Mouse (Mus musculus): ENCODE data around the gene Igf1.
A peak's percentile ranks its signal among the peaks of the same experiment; 100 is the strongest.

Gene Igf1

GRCm38 (mm10) chr10:87858013-87858806 lies at the start of gene Igf1:
TSS of gene Igf1 (plus strand) at chr10:87858265.
- DNase-seq (ENCODE audit: low spot score): peak; percentile 53

GRCm38 (mm10) chr10:87812157-87813072 lies 45.6 kb upstream of the Igf1 start:
- peak; percentile 82 for DNase-seq (ENCODE audit: low spot score)

GRCm38 (mm10) chr10:87813073-87813590 lies 44.9 kb upstream of the Igf1 start:
- DNase-seq (ENCODE audit: low spot score): no peak

GRCm38 (mm10) chr10:87816861-87817260 lies 41.2 kb upstream of the Igf1 start:
- DNase-seq (ENCODE audit: low spot score): no peak

GRCm38 (mm10) chr10:87817786-87818185 lies 40.3 kb upstream of the Igf1 start:
- no peak for DNase-seq (ENCODE audit: low spot score)

GRCm38 (mm10) chr10:87821906-87822305 lies 36.2 kb upstream of the Igf1 start:
- DNase-seq (ENCODE audit: low spot score): no peak

GRCm38 (mm10) chr10:87830012-87830411 lies 28.1 kb upstream of the Igf1 start:
- DNase-seq (ENCODE audit: low spot score): no peak

- no peak for DNase-seq (ENCODE audit: low spot score)
Observed at GRCm38 (mm10) chr10:87830639-87831038, 27.4 kb upstream of the Igf1 start.

GRCm38 (mm10) chr10:87832101-87832500 lies 26.0 kb upstream of the Igf1 start:
- DNase-seq (ENCODE audit: low spot score): no peak

GRCm38 (mm10) chr10:87839454-87839853 lies 18.6 kb upstream of the Igf1 start:
- no peak for DNase-seq (ENCODE audit: low spot score)

GRCm38 (mm10) chr10:87842501-87842900 lies 15.6 kb upstream of the Igf1 start:
- no peak for DNase-seq (ENCODE audit: low spot score)

GRCm38 (mm10) chr10:87844917-87845552 lies 13.0 kb upstream of the Igf1 start:
- peak; percentile 74 for DNase-seq (ENCODE audit: low spot score)

- no peak for DNase-seq (ENCODE audit: low spot score)
Observed at GRCm38 (mm10) chr10:87847882-87848281, 10.2 kb upstream of the Igf1 start.

- no peak for DNase-seq (ENCODE audit: low spot score)
Observed at GRCm38 (mm10) chr10:87848419-87848818, 9.6 kb upstream of the Igf1 start.

- no peak for DNase-seq (ENCODE audit: low spot score)
Observed at GRCm38 (mm10) chr10:87851492-87851891, 6.6 kb upstream of the Igf1 start.

GRCm38 (mm10) chr10:87854408-87854807 lies 3.7 kb upstream of the Igf1 start:
- peak; percentile 56 for DNase-seq (ENCODE audit: low spot score)

- DNase-seq (ENCODE audit: low spot score): no peak
Observed at GRCm38 (mm10) chr10:87855423-87856122, 2.5 kb upstream of the Igf1 start.

GRCm38 (mm10) chr10:87857215-87857955 lies 680 bp upstream of the Igf1 start:
- DNase-seq (ENCODE audit: low spot score): no peak

GRCm38 (mm10) chr10:87858939-87859338 lies 874 bp downstream of the Igf1 start:
- no peak for DNase-seq (ENCODE audit: low spot score)

- DNase-seq (ENCODE audit: low spot score): no peak
Observed at GRCm38 (mm10) chr10:87859453-87859852, 1.4 kb downstream of the Igf1 start.
